In the genomic region with DNA sequence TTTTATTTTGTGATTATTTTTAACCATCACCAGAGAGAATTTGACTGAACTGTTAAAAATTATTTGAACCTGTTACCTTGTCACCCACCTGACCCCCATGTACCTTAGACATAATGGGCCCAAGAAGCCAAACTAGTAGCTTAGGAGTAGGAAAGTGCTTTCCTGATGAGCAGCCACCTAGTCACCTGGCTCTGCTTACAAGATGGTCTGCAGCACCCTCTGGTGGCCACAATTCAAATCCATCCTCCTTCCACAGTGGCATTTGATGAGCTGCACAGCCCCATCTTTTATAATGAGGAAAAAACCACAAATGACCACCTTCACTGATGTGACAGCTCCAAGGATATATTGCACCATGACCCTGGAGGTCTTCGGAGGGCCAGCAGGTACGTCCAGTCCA, we compare ENCODE assay signal across 8 mouse cellular contexts. TPM values are rescaled to one million over a fixed set of nuclear protein-coding genes. Genes with fewer than 3 reads are reported as not detected.
DNase-seq lines count a peak whose midpoint lies in the region; ATAC-seq and TF ChIP-seq lines count a peak whose summit lies in the region.

No protein-coding gene starts in this region.

- H3K4me1 ChIP-seq in forebrain, embryonic 15.5 days = 0 out of 2 replicates have a peak, but pooled peaks cover 2% of the 10 kb centered on the region
- no peaks in the 10 kb centered on the region for H3K4me1 ChIP-seq in kidney, adult 2 months (ENCODE audit: control insufficient read depth, insufficient read depth, low read length)
- H3K4me1 ChIP-seq in limb, embryonic 13.5 days = no peaks in the 10 kb centered on the region
- H3K4me1 ChIP-seq in neural tube, embryonic 14.5 days (ENCODE audit: control insufficient read depth, insufficient read depth, low read length) = no peaks in the 10 kb centered on the region

- peak; percentile 52 for DNase-seq in 416B (ENCODE audit: low read depth)
- DNase-seq in c-Kit-positive CD71-positive TER-119-negative erythroid progenitor cells, embryonic 14.5 days (ENCODE audit: low read depth) = peak; percentile 15
- DNase-seq in kidney, adult 2 months = peak; percentile 48
- no peak for DNase-seq in spleen, postnatal 36 days (ENCODE audit: low spot score in 2 of 2)

- H3K27me3 ChIP-seq in forebrain, embryonic 15.5 days = no peaks in the 10 kb centered on the region
- no peaks in the 10 kb centered on the region for H3K27me3 ChIP-seq in kidney, adult 2 months (replicated peaks; ENCODE audit: control insufficient read depth, insufficient read depth, low read length)
- H3K27me3 ChIP-seq in limb, embryonic 13.5 days = no peaks in the 10 kb centered on the region
- no peaks in the 10 kb centered on the region for H3K27me3 ChIP-seq in neural tube, embryonic 14.5 days (ENCODE audit: control insufficient read depth, insufficient read depth, low read length)

- no peak for TF ChIP-seq POLR2A in kidney, adult 2 months (IDR thresholded peaks at IDR 0.05; ENCODE audit: low read depth, low read length)

- H3K4me2 ChIP-seq in forebrain, embryonic 15.5 days (replicated peaks) = no peak overlapping the region
- no peak overlapping the region for H3K4me2 ChIP-seq in limb, embryonic 13.5 days (replicated peaks)
- H3K4me2 ChIP-seq in neural tube, embryonic 14.5 days (ENCODE audit: low read depth, low read length) = no peak overlapping the region

- no peak overlapping the region for H3K9ac ChIP-seq in forebrain, embryonic 15.5 days (replicated peaks)
- H3K9ac ChIP-seq in limb, embryonic 13.5 days = no peak overlapping the region
- H3K9ac ChIP-seq in neural tube, embryonic 14.5 days (replicated peaks; ENCODE audit: low read depth, low read length) = no peak overlapping the region

- no peak overlapping the region for H3K27ac ChIP-seq in forebrain, embryonic 15.5 days (replicated peaks)
- no peak overlapping the region for H3K27ac ChIP-seq in kidney, adult 2 months (ENCODE audit: insufficient read depth, low read depth, low read length)
- H3K27ac ChIP-seq in limb, embryonic 13.5 days = no peak overlapping the region
- H3K27ac ChIP-seq in neural tube, embryonic 14.5 days (ENCODE audit: low read depth, low read length) = no peak overlapping the region

- WGBS in forebrain, embryonic 15.5 days = 85% methylated on average over 2 of the region's 2 CpGs
- WGBS in kidney, adult 2 months = 71% methylated on average over 2 of the region's 2 CpGs
- WGBS in limb, embryonic 13.5 days = 84% methylated on average over 2 of the region's 2 CpGs
- 88% methylated on average over 2 of the region's 2 CpGs for WGBS in neural tube, embryonic 14.5 days

- ATAC-seq in CD4-positive, CD25-positive, alpha-beta regulatory T cell, adult 4 months = peak; percentile 41
- peak; percentile 67 for ATAC-seq in forebrain, embryonic 15.5 days (replicated peaks)
- peak; percentile 29; the same call in 1 of the 2 replicates for ATAC-seq in limb, embryonic 13.5 days (ENCODE audit: low FRiP score, low read depth)
- ATAC-seq in neural tube, embryonic 14.5 days (ENCODE audit: low read depth) = peak; percentile 77; the same call in 1 of the 2 replicates

- peaks cover 45% of the 10 kb centered on the region for H3K36me3 ChIP-seq in forebrain, embryonic 15.5 days
- H3K36me3 ChIP-seq in kidney, adult 2 months (ENCODE audit: control insufficient read depth, insufficient read depth, low read length) = no peaks in the 10 kb centered on the region; the same call in 1 of the 2 replicates
- peaks cover 66% of the 10 kb centered on the region for H3K36me3 ChIP-seq in limb, embryonic 13.5 days
- peaks cover 25% of the 10 kb centered on the region for H3K36me3 ChIP-seq in neural tube, embryonic 14.5 days (ENCODE audit: control insufficient read depth, insufficient read depth, low read length)

- no peak overlapping the region for H3K4me3 ChIP-seq in forebrain, embryonic 15.5 days
- no peak overlapping the region for H3K4me3 ChIP-seq in kidney, adult 2 months (ENCODE audit: insufficient read depth, low read depth, low read length)
- no peak overlapping the region for H3K4me3 ChIP-seq in limb, embryonic 13.5 days
- no peak overlapping the region for H3K4me3 ChIP-seq in neural tube, embryonic 14.5 days (ENCODE audit: low read depth, low read length)

- H3K9me3 ChIP-seq in forebrain, embryonic 15.5 days = no peaks in the 10 kb centered on the region
- H3K9me3 ChIP-seq in limb, embryonic 13.5 days = no peaks in the 10 kb centered on the region
- H3K9me3 ChIP-seq in neural tube, embryonic 14.5 days (ENCODE audit: control insufficient read depth, low read length) = no peaks in the 10 kb centered on the region

- TF ChIP-seq CTCF in kidney, adult 2 months (conservative IDR thresholded peaks at IDR 0.05; ENCODE audit: insufficient read depth, insufficient read length, low read depth, low read length) = peak; percentile 77

RNA-seq across cellular contexts. Expression of gene Ice1, which starts 50.5 kb away (rescaled TPM):
- 10 to 100 TPM; 18.1 to 25.7 TPM for polyA plus RNA-seq in CD4-positive, CD25-positive, alpha-beta regulatory T cell, adult 4 months (2017; shearing (Covaris generic))
- 31.3 and 31.4 TPM in 2 replicates for polyA plus RNA-seq in forebrain, embryonic 15.5 days (2015; fragmentation: Nextera tagmentation; extraction: Ambion mirVana)
- 15.4 and 17.1 TPM in 2 replicates for polyA plus RNA-seq in kidney, adult 2 months (2012; rRNA removed)
- 23.2 and 25.5 TPM in 2 replicates for polyA plus RNA-seq in limb, embryonic 13.5 days (2015; fragmentation: Nextera tagmentation; extraction: Ambion mirVana)
- 56.1 and 58.9 TPM in 2 replicates for polyA plus RNA-seq in neural tube, embryonic 14.5 days (2014; fragmentation: Nextera tagmentation; extraction: Ambion mirVana)

Comparison
In these comparisons a context has a peak if more than half of its experiments do, and no peak if none do; other contexts are left out.
1. DNase-seq: peak in 416B (single experiment), c-Kit-positive CD71-positive TER-119-negative erythroid progenitor cells, embryonic 14.5 days (single experiment) and kidney, adult 2 months (single experiment); none in spleen, postnatal 36 days (0 of 2).
2. Peak in every context shown above with its lines, with median percentiles within 50 percentile points of each other: ATAC-seq.